Mouse (Mus musculus) hindbrain, embryonic 11.5 days (tissue): ENCODE results near the gene Slc25a39. TPM values are rescaled to one million over a fixed set of nuclear protein-coding genes. Genes with fewer than 3 reads are reported as not detected.

Experiments
- ATAC-seq: fragments of 200-750 bp; cut with Nextera tagmentation; 2 replicates; pipeline ENCODE4 v1.8.0; 2017; ENCODE audit warnings: mild to moderate bottlenecking, moderate TSS enrichment, moderate library complexity; ENCODE audit not compliant: low FRiP score
- DNase-seq: peaks from one replicate; pipeline ENCODE4 v3.0.0-alpha.2; 2015; ENCODE audit warnings: low spot score
- H3K27ac ChIP-seq: fragments of 300-500 bp; sonication (generic); 2 replicates; pipeline ENCODE4 v1.5.1; 2014; ENCODE audit warnings: mild to moderate bottlenecking, low read depth, low read length
- H3K27me3 ChIP-seq: fragments of 300-500 bp; sonication (generic); 2 replicates; pipeline ENCODE4 v1.6.1; 2014; ENCODE audit warnings: mild to moderate bottlenecking, low read length, moderate library complexity, mixed read lengths; ENCODE audit not compliant: control insufficient read depth, insufficient read depth
- H3K36me3 ChIP-seq: fragments of 300-500 bp; sonication (generic); 2 replicates; pipeline ENCODE4 v1.6.1; 2014; ENCODE audit warnings: mild to moderate bottlenecking, low read length, moderate library complexity, mixed read lengths; ENCODE audit not compliant: control insufficient read depth, insufficient read depth
- H3K4me1 ChIP-seq: fragments of 300-500 bp; sonication (generic); replicated peaks from 2 replicates; pipeline ENCODE4 v1.6.1; 2014; ENCODE audit warnings: low read length, mixed read lengths; ENCODE audit not compliant: control insufficient read depth, insufficient read depth
- H3K4me2 ChIP-seq: fragments of 300-500 bp; sonication (generic); replicated peaks from 2 replicates; pipeline ENCODE4 v1.6.1; 2014; ENCODE audit warnings: mild to moderate bottlenecking, low read depth, low read length
- H3K4me3 ChIP-seq: fragments of 300-500 bp; sonication (generic); 2 replicates; pipeline ENCODE4 v1.5.1; 2014; ENCODE audit warnings: low read depth, low read length
- H3K9ac ChIP-seq: fragments of 300-500 bp; sonication (generic); 2 replicates; pipeline ENCODE4 v1.6.1; 2014; ENCODE audit warnings: low read depth, low read length
- H3K9me3 ChIP-seq: fragments of 300-500 bp; sonication (generic); 2 replicates; pipeline ENCODE4 v1.6.1; 2016; ENCODE audit warnings: low read length; ENCODE audit not compliant: control insufficient read depth
- WGBS: fragments of 180-500 bp; shearing (Covaris S2); extraction: QIAGEN DNeasy Blood & Tissue Kit; methylation state at CpG from one replicate; pipeline ENCODE4 v1.1.7; 2014; 5-methylcytosine and 5-hydroxymethylcytosine counted together
- polyA plus RNA-seq: library from polyadenylated mRNA; unstranded; fragments of >200 nt; fragmentation: Nextera tagmentation; extraction: Ambion mirVana; gene quantifications from 2 replicates; pipeline ENCODE4 v1.2.1, GENCODE M21; 2014

The Slc25a39 gene
- polyA plus RNA-seq, 1 experiment from 2014 or later: 152 TPM

DNA sequence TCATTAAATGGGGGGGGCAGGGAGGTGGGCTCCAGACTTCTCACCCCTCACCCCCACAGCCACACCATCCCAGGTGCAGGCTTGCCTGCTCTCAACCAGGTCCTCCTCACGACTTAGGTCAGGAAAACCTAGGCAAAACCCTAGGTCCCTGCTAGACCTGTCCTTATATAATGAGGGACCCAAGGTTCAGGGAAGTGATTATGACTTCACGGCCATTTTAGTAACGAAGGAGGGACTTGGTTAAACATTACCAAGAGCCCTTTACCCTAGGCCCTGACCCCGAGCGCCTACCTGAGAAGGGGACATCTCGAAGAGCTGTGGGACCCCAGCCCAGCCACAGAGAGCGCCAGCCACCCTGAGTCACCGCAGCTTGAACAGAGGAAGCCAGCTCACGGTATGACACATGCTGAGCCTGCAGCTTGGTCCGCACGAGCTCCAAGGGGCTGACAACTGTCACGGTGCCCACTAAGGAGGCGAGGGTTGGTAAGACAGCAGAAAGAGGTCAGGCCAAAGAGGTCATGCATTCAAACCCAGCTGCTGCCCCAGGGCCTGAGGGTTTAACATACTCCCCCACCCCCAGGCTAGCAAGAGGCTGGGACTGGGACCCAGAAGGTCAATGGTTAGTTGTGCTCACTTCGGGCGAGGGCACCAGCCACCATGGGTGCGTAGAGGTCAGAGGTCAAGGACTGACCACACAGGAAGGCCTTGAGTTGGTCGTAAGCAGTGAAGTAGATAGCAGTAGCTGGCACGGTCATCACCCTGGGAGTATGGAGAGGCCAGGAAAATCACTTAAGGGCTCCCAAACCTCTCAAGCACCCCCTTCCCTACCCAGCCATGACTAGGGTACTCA, 3.4 kb downstream of the Slc25a39 start:
- peaks cover 3% of the 10 kb centered on the region; the same call in 1 of the 2 replicates for H3K36me3 ChIP-seq

DNA sequence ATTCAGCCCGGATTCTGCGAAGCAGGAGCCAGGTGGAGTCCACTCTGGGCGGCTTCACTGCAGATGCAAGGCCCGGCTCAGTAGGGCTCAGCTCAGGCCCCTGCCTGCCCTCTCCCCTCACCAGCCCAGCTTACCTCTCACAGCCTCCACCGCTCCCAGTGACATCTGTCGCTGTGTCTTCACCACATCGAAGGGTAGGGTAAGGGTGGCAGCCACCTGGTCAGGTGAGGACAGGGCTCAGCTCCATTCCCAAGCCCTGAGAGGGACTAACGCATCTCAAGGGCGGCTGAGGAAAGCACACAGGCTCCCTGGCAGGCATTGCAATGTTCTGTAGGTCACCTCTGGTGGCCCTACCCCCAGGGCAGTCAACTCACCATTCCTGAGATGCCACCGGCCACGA, 4.1 kb downstream of the Slc25a39 start:
- Histone ChIP-seq H3K36me3 (peaks cover 3% of the 10 kb centered on the region; the same call in 1 of the 2 replicates), H3K9ac (no peak overlapping the region), H3K27ac (no peak overlapping the region), H3K27me3 (peaks cover 11% of the 10 kb centered on the region), H3K4me2 (no peak overlapping the region), H3K4me3 (no peak overlapping the region), H3K4me1 (peaks cover 17% of the 10 kb centered on the region), H3K9me3 (no peaks in the 10 kb centered on the region)
- no peak for ATAC-seq
- 94% methylated on average over 11 of the region's 11 CpGs for WGBS
- DNase-seq: no peak

More for the DNA sequence above, 3.4 kb downstream of the Slc25a39 start:
- H3K9me3 ChIP-seq: no peaks in the 10 kb centered on the region
- H3K27ac ChIP-seq: no peak overlapping the region
- peaks cover 8% of the 10 kb centered on the region for H3K27me3 ChIP-seq
- peaks cover 17% of the 10 kb centered on the region for H3K4me1 ChIP-seq
- H3K4me2 ChIP-seq: 0 out of 2 replicates have a peak overlapping the region, but pooled peaks have one; percentile 11
- DNase-seq: no peak
- H3K9ac ChIP-seq: 0 out of 2 replicates have a peak overlapping the region, but pooled peaks have one; percentile 19
- ATAC-seq: no peak
- no peak overlapping the region for H3K4me3 ChIP-seq
- 81% methylated on average over 18 of the region's 18 CpGs for WGBS

DNA sequence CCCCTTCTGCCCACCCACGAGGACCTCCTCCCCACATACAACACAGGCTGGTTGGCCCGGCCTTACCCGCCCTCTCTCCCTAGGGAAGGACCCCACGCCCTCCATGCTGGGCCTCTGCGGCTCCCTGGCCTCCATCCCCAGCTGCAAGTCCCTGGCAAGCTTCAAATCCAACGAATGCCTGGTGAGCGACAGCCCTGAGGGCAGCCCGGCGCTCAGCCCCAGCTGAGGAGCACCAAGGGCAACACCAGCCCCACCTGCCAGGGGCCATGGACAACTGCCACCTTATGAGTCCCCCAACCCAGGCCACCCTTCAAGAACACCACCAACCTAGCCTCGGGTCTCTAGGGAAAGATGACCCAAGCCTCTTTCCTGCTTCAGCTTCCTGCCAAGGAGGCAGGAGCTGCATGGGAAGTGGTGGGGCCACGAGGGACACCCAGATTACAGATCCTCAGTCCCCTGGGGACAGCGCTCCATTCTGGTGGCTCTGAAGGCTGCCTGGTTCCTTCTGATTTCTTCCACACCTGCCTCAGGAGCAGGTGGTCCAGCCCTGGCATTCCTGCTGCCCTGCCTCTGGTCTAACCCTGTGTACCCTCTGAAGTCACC, 5.7 kb downstream of the Slc25a39 start:
- H3K9me3 ChIP-seq: no peaks in the 10 kb centered on the region
- H3K9ac ChIP-seq: no peak overlapping the region
- H3K27me3 ChIP-seq: peaks cover 13% of the 10 kb centered on the region
- H3K36me3 ChIP-seq: peaks cover 3% of the 10 kb centered on the region; the same call in 1 of the 2 replicates
- ATAC-seq (no peak), DNase-seq (peak; percentile 37)
- 0 out of 2 replicates have a peak overlapping the region, but pooled peaks have one; percentile 39 for H3K27ac ChIP-seq
- 57% methylated on average over 10 of the region's 12 CpGs for WGBS
- no peak overlapping the region for H3K4me3 ChIP-seq
- peaks cover 17% of the 10 kb centered on the region for H3K4me1 ChIP-seq
- no peak overlapping the region for H3K4me2 ChIP-seq

DNA sequence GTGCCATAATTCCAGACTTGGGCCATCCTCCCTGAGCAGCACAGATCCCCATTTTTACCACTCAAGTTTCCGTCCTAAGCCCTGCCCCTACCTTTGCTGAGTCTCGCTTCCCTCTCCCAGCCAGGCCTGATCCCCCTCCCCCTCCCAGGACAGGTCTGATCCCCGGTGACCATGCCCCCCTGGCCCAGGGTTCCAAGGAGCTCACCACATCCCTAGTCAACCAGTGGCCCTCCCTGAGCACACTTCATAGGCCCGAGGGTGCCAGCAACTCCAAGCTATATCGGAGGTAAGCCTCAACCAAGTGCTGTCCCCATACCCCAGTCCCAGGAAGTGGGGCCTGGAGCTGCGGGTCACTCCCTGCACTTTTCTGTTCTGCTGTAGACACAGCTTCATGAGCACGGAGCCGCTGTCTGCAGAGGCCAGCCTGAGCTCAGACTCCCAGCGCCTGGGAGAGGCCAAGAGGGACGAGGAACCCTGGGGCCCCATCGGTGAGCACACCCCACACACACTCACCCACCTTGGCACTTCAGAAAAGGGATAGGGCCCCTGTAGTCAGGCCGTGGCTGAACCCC, 7.1 kb downstream of the Slc25a39 start:
- peak; percentile 38; the same call in 1 of the 2 replicates for ATAC-seq
- H3K4me1 ChIP-seq: peaks cover 12% of the 10 kb centered on the region
- no peak overlapping the region for H3K4me2 ChIP-seq
- 33% methylated on average over 12 of the region's 12 CpGs for WGBS
- peaks cover 3% of the 10 kb centered on the region; the same call in 1 of the 2 replicates for H3K36me3 ChIP-seq
- DNase-seq: no peak
- H3K9ac ChIP-seq: no peak overlapping the region
- H3K4me3 ChIP-seq: no peak overlapping the region
- peaks cover 13% of the 10 kb centered on the region for H3K27me3 ChIP-seq
- H3K9me3 ChIP-seq: no peaks in the 10 kb centered on the region
- no peak overlapping the region for H3K27ac ChIP-seq

DNA sequence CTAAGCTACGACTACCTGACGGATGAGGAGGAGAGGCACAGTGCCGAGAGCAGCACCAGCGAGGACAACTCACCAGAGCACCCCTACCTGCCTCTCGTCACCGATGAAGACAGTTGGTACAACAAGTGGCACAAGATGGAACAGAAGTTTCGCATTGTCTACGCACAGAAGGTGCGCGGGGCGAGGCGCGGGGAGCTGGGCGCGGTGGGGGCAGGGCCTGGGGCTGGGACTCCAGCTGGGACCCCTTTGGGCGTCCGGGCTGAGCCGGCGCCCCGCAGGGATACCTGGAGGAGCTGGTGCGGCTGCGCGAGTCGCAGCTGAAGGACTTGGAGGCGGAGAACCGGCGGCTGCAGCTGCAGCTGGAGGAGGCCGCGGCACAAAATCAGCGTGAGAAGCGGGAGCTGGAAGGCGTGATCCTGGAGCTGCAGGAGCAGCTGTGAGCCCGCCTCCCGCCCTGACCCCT, 8.1 kb downstream of the Slc25a39 start:
- 2% methylated on average over 34 of the region's 34 CpGs for WGBS
- no peak overlapping the region for H3K4me3 ChIP-seq
- H3K9ac ChIP-seq: 0 out of 2 replicates have a peak overlapping the region, but pooled peaks have one; percentile 23
- peaks cover 3% of the 10 kb centered on the region; the same call in 1 of the 2 replicates for H3K36me3 ChIP-seq
- no peak overlapping the region for H3K27ac ChIP-seq
- H3K9me3 ChIP-seq: no peaks in the 10 kb centered on the region
- ATAC-seq: no peak
- DNase-seq: peak; percentile 44
- peaks cover 15% of the 10 kb centered on the region for H3K4me1 ChIP-seq
- H3K27me3 ChIP-seq: peaks cover 13% of the 10 kb centered on the region
- H3K4me2 ChIP-seq: peak overlapping the region; percentile 11; the same call in 1 of the 2 replicates

DNA sequence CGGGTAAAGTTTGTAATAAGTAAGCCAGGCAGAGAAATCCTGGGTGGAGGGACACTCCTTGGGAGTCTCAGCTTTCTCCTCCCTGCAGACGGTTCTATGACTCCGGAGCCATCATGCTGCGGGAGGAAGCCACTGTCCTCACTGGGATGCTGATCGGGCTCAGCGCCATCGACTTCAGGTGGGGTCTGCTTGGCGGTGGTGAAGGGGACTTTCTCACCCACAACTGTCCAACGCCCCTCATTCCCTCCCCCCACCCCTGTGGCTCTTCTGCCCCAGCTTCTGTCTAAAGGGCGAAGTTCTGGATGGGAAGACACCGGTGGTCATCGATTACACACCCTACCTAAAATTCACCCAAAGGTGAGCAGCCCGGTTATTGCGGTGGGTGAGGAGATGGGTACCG, 8.6 kb downstream of the Slc25a39 start:
- DNase-seq: no peak
- 22% methylated on average over 15 of the region's 15 CpGs for WGBS
- H3K9me3 ChIP-seq: no peaks in the 10 kb centered on the region
- H3K36me3 ChIP-seq: peaks cover 3% of the 10 kb centered on the region; the same call in 1 of the 2 replicates
- peaks cover 14% of the 10 kb centered on the region for H3K4me1 ChIP-seq
- H3K4me2 ChIP-seq: no peak overlapping the region
- H3K27me3 ChIP-seq: peaks cover 13% of the 10 kb centered on the region
- H3K9ac ChIP-seq: no peak overlapping the region
- ATAC-seq: no peak
- H3K27ac ChIP-seq: no peak overlapping the region
- H3K4me3 ChIP-seq: no peak overlapping the region

DNA sequence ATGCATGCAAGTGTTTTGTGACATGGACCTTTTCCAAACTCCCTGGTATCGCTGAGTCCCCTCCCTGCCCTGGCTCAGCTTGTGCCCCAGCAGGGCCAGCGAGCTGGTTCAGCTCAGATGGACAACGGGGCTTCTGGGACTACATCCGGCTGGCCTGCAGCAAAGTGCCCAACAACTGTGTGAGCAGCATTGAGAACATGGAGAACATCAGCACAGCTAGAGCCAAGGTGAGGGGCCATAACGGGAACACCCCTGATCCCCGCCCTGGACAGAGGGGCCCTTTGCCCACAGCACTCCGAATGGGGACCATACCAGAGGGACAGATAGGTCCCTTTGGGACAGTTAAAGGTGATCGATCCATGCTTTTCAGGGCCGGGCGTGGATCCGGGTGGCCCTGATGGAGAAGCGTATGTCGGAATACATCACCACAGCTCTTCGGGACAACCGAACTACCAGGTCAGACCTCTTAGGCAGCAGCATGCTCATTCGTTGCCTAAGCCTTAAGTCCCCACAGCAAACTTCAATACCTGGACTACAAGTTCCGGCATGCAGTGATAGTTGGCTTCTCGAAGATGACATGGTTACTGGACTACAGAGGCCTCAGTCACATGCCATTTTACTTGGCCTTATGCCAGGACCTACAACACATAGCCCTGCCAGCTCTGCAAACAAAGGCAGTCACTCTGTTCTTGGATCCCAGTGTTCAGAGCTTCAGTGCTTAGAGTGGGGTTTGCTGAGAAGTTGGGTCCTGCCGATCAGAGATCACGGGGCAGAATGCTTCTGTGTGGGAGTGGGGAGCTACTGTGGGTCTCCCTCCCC, 9.5 kb downstream of the Slc25a39 start:
- Histone ChIP-seq H3K4me2 (no peak overlapping the region), H3K27me3 (peaks cover 13% of the 10 kb centered on the region)
- DNase-seq: no peak

DNA sequence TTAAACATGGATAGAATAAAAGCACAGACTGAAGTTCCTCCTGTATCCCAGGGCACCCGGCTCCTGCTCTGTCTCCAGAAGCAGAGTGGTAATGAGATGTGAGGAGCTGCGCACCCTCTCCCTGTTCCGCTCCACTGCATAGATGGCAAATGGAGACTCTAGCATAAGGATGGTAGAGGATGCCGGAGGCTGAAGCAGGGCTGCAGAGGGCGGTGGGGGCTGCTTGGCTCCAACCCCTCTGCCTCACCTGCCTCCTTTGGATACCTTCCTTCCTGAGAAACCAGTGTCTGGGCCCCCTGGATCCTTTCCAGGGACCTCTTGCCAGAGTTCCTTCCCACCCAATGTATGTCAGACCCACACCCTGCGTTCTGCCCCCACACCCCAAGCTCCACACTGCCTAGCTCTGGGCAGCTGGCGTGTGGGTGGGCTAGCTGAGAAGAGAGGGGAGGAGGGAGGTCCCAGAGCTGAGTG, 11.0 kb downstream of the Slc25a39 start:
- no peak overlapping the region for H3K27ac ChIP-seq
- DNase-seq (no peak), ATAC-seq (no peak)
- H3K27me3 ChIP-seq: peaks cover 13% of the 10 kb centered on the region
- H3K4me2 ChIP-seq: peak overlapping the region; percentile 19
- H3K4me3 ChIP-seq: no peak overlapping the region
- peaks cover 16% of the 10 kb centered on the region for H3K4me1 ChIP-seq
- no peak overlapping the region for H3K9ac ChIP-seq
- H3K9me3 ChIP-seq: no peaks in the 10 kb centered on the region
- no peaks in the 10 kb centered on the region for H3K36me3 ChIP-seq
- 82% methylated on average over 7 of the region's 7 CpGs for WGBS

More for the DNA sequence above, 9.5 kb downstream of the Slc25a39 start:
- 84% methylated on average over 20 of the region's 20 CpGs for WGBS
- H3K9me3 ChIP-seq: no peaks in the 10 kb centered on the region
- H3K4me1 ChIP-seq: peaks cover 14% of the 10 kb centered on the region
- H3K36me3 ChIP-seq: peaks cover 3% of the 10 kb centered on the region; the same call in 1 of the 2 replicates
- H3K4me3 ChIP-seq: no peak overlapping the region
- H3K9ac ChIP-seq: no peak overlapping the region
- H3K27ac ChIP-seq: no peak overlapping the region
- no peak for ATAC-seq
